Mouse (Mus musculus): ENCODE measurements around the gene Gm10128. TPM values are rescaled to one million over a fixed set of nuclear protein-coding genes. Genes with fewer than 3 reads are reported as not detected.
"Not testable (repeated sequence)": the region's sequence is repeated elsewhere in the genome, so short reads cannot be mapped to it uniquely, and the experiment has no call there.

The Gm10128 gene
- polyA plus RNA-seq (2015; fragmentation: Nextera tagmentation; extraction: Ambion mirVana) = not detected in 2 replicates

DNA sequence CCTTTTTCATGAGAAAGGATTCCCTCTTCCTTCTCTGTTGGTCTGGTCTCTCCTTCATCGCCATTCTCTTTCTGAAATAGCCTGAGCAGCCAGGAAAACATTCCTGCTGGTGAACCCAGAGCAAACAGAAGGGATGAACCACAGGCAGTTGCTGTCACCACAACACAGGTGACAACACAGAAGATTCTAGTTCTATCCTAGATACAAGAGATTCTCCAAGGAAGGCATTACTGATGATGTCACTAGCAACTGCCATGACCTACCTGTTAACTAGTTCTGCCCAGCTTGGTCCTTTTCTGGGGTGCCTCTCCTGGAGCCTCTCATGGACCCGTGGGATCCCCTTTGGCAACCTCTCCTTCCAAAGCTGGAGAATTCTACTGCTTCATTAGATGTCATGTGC is at the start of gene Gm10128:
TSS of gene Gm10128 (minus strand) at position 101 of the 400 bp plus-strand sequence.
- WGBS = no CpG with 5 or more reads among the region's 2 CpGs
- not testable (repeated sequence) for ATAC-seq (replicated peaks; ENCODE audit: insufficient number of reproducible peaks, insufficient read depth, low FRiP score, low read depth); H3K36me3 ChIP-seq; H3K4me3 ChIP-seq; H3K9ac ChIP-seq; H3K4me2 ChIP-seq; H3K9me3 ChIP-seq (replicated peaks); H3K27ac ChIP-seq; H3K4me1 ChIP-seq (replicated peaks); H3K27me3 ChIP-seq

DNA sequence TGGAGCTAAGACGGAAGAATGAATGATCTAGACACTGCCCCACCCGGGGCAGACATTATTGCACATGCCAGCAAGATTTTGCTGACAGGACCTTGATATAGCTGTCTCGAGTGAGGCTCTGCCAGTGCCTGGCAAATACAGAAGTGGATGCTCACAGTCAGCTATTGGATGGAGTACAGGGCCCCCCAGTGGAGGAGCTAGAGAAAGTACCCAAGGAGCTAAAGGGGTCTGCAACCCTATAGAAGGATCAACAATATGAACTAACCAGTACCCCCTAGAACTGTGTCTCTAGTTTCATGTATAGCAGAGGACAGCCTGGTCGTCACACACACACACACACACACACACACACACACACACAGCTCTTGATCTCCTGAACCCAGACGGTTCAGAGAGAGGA is 37.4 kb upstream of the Gm10128 start:
- H3K36me3 ChIP-seq; H3K4me1 ChIP-seq (replicated peaks); H3K9me3 ChIP-seq (replicated peaks); H3K4me2 ChIP-seq; H3K9ac ChIP-seq; ATAC-seq (replicated peaks; ENCODE audit: insufficient number of reproducible peaks, insufficient read depth, low FRiP score, low read depth); H3K27ac ChIP-seq; H3K27me3 ChIP-seq; H3K4me3 ChIP-seq: not testable (repeated sequence)
- WGBS = 52% methylated on average over 5 of the region's 5 CpGs

DNA sequence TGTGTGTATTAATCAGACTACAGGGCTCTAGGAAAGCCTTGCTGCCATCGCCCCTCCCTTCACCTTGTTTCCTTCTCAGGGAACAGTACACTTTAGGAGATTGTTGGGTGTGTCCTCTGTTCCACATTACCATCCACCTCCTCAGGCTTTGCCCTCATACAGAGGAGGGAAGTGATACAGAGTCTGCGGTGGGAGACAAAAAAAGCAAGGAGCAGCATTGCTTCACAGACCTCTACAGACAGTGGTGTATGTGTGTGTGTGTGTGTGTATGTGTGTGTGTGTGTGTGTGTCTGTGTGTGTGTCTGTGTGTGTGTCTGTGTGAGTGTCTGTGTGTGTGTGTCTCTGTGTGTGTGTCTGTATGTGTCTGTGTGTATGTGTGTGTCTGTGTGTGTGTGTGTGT is 18.7 kb upstream of the Gm10128 start:
- WGBS = 67% methylated on average over 2 of the region's 2 CpGs
- not testable (repeated sequence) for H3K27me3 ChIP-seq; H3K9me3 ChIP-seq (replicated peaks); H3K9ac ChIP-seq; H3K4me3 ChIP-seq; H3K27ac ChIP-seq; H3K4me1 ChIP-seq (replicated peaks); H3K4me2 ChIP-seq; ATAC-seq (replicated peaks; ENCODE audit: insufficient number of reproducible peaks, insufficient read depth, low FRiP score, low read depth); H3K36me3 ChIP-seq

DNA sequence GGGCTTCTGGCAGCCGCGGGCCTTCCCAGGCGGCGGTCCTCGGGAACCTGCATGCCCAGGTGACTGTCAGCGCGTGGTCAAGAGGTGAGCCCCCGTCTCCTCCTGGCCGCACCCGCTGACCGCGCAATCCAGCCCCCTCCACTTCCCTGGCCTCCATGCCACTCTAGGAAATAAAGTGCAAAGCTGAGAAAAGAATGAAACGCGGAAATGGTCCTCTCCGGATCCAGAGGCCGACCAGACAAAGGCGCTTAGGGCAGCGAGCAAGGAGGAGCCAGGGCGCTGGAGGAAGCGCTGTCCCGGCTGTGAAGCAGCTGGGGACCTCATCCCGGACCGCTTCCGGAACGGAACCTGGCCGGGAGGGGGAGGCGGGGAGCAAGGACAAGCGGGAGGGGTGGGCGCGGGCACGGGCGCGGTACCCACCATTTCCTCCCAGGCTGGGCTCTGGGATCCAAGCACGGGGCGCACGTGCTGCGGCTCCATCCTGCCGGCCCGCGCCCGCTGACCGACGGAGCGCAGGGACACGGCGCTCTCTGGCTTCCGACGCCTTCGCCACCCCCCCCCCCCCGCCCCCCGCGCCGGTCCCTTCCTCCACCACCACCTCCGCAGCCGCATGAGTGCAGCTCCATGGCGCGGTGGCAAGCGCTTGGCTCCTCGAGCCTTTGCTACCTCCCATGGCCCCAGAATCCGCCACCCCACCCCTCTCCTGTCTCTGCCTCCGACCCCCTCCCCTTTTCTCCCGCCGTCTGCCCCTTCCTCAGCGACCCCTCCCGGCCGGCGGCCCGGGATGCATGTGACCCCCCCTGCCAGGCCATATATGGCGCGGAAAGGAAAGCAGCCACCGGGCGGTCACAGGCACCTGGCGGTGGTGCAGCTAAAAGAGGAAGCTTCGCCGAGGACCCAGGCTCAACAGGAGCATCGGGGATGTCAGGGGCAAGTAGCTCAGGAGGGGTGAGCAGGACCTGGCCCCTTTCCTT is 14.6 kb upstream of the Gm10128 start:
- not testable (repeated sequence) for H3K9ac ChIP-seq; H3K4me1 ChIP-seq (replicated peaks); H3K9me3 ChIP-seq (replicated peaks); H3K27ac ChIP-seq; H3K36me3 ChIP-seq; H3K27me3 ChIP-seq; ATAC-seq (replicated peaks; ENCODE audit: insufficient number of reproducible peaks, insufficient read depth, low FRiP score, low read depth)
- Histone ChIP-seq H3K4me2 (peak overlapping the region; percentile 72), H3K4me3 (peak overlapping the region; percentile 40)
- 0% methylated on average over 45 of the region's 76 CpGs for WGBS

DNA sequence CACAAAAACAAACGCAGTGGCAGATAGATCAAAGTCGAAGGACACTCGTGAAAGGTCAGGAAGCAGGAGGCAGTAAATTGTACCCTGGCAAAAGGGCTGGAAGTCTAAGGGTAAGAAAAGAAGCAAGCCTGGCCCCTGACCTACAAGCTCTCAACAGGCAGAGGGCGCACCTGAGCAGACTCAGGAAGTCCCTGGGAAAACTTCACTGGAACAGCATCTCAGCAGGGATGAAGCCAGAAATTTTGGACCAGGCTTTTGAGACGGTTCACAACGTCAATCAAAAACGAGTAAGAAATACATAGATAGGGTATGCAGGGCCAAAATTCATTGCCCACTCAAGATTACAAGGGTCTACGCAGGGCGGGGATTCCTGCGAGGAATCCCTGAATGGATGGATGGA is 13.7 kb upstream of the Gm10128 start:
- WGBS = 2% methylated on average over 7 of the region's 10 CpGs
- not testable (repeated sequence) for H3K27ac ChIP-seq; H3K9me3 ChIP-seq (replicated peaks); H3K36me3 ChIP-seq; H3K9ac ChIP-seq; H3K4me3 ChIP-seq; H3K4me1 ChIP-seq (replicated peaks); H3K27me3 ChIP-seq; ATAC-seq (replicated peaks; ENCODE audit: insufficient number of reproducible peaks, insufficient read depth, low FRiP score, low read depth)
- peak overlapping the region; percentile 72 for H3K4me2 ChIP-seq

DNA sequence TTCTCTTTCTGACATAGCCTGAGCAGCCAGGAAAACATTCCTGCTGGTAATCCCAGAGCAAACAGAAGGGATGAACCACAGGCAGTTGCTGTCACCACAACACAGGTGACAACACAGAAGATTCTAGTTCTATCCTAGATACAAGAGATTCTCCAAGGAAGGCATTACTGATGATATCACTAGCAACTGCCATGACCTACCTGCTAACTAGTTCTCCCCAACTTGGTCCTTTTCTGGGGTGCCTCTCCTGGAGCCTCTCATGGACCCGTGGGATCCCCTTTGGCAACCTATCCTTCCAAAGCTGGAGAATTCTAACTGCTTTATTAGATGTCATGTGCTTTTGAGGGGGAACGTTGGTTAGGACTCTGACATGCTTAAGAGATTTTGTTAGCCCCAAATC is 48.3 kb downstream of the Gm10128 start, which contains the start of gene Gm10338:
TSS of gene Gm10338 (minus strand) at position 101 of the 400 bp plus-strand sequence.
- H3K27me3 ChIP-seq; ATAC-seq (replicated peaks; ENCODE audit: insufficient number of reproducible peaks, insufficient read depth, low FRiP score, low read depth); H3K4me2 ChIP-seq; H3K27ac ChIP-seq; H3K9ac ChIP-seq; H3K9me3 ChIP-seq (replicated peaks); H3K36me3 ChIP-seq; H3K4me3 ChIP-seq; H3K4me1 ChIP-seq (replicated peaks): not testable (repeated sequence)
- no CpG with 5 or more reads among the region's 2 CpGs for WGBS

Other genes starting within 250 kb of the Gm10128 start
- not detected in 2 replicates for gene Gm3755, start 193.1 kb downstream of the Gm10128 start, polyA plus RNA-seq (2015; fragmentation: Nextera tagmentation; extraction: Ambion mirVana)
- gene Gm3752, start 160.2 kb downstream of the Gm10128 start, polyA plus RNA-seq (2015; fragmentation: Nextera tagmentation; extraction: Ambion mirVana) = 0.47 and 1.5 TPM in 2 replicates
- gene Gm3558, start 75.4 kb downstream of the Gm10128 start, polyA plus RNA-seq (2015; fragmentation: Nextera tagmentation; extraction: Ambion mirVana) = 0.34 and 0.44 TPM in 2 replicates
- gene Gm10338, start 48.4 kb downstream of the Gm10128 start, polyA plus RNA-seq (2015; fragmentation: Nextera tagmentation; extraction: Ambion mirVana) = not detected in 2 replicates
- not detected in 2 replicates for gene Gm26661, start 147.6 kb upstream of the Gm10128 start, polyA plus RNA-seq (2015; fragmentation: Nextera tagmentation; extraction: Ambion mirVana)
- gene Flnb, start 174.0 kb upstream of the Gm10128 start, polyA plus RNA-seq (2015; fragmentation: Nextera tagmentation; extraction: Ambion mirVana) = 7.4 and 12.1 TPM in 2 replicates

Data from heart, embryonic 15.5 days (tissue).